Mouse (Mus musculus): Measurements from ENCODE around the gene Akap5. TPM values are rescaled to one million over a fixed set of nuclear protein-coding genes. Genes with fewer than 3 reads are reported as not detected.
A peak's percentile ranks its signal among the peaks of the same experiment; 100 is the strongest.

Gene Akap5
- polyA plus RNA-seq, 1 experiment from 2014 or later = 4.4 TPM

DNA sequence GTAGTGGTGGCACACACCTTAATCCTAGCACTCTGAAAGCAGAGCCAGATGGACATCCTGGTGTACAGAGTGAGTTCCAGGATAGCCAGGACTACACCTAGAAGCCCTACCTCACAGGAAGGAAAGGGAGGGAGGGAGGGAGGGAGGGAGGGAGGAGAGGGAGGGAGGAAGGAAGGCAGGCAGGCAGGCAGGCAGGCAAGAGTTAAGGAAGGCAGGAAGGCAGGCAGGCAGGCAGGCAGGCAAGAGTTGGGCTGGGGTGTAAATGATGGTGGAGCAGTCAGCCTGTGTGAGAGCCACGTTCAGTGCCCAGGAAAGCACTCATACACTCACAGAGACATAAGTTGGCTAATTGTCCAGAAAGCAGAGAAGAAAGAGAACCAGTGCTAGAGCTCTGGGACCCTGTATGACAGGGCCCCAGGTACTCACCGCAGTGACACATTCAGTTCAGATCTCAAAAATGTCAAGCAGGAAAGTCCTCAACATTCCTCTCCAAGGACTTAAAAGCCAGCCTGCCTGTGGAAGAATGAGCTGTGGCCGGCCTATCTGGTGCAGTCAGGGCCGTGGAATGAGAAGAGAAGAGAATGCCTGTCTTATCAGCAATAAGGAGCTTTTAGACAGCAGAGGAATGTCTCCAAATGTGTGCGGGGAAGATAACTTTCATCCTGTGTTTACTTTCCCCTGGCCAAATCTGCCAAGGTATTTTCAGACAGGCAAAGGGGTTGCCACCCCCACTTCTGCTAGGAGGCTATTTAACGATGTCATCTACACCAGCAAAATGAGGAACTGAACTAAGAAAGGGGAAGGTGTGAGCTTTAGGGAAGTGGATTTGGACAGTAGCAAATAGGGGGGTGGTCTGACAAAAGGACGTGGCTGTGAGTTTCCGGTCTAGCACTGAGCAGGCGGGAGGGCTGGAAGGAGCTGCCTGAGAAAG lies 6.1 kb upstream of the Akap5 start:
- 77% methylated on average over 9 of the region's 9 CpGs for WGBS
- Histone ChIP-seq H3K4me3 (ENCODE audit: low read depth, low read length) (no peak overlapping the region), H3K36me3 (ENCODE audit: control insufficient read depth, insufficient read depth, low read length) (no peaks in the 10 kb centered on the region), H3K4me2 (ENCODE audit: low read depth) (no peak overlapping the region), H3K9ac (ENCODE audit: low read length) (no peak overlapping the region), H3K27me3 (ENCODE audit: control insufficient read depth, insufficient read depth, low read length) (no peaks in the 10 kb centered on the region), H3K9me3 (ENCODE audit: control insufficient read depth, low read length) (no peaks in the 10 kb centered on the region), H3K27ac (ENCODE audit: low read depth, low read length) (no peak overlapping the region), H3K4me1 (ENCODE audit: control insufficient read depth, insufficient read depth, low read length) (no peaks in the 10 kb centered on the region)
- DNase-seq (ENCODE audit: low spot score) = no peak
- no peak for ATAC-seq (ENCODE audit: insufficient read depth, low FRiP score, low TSS enrichment)

DNA sequence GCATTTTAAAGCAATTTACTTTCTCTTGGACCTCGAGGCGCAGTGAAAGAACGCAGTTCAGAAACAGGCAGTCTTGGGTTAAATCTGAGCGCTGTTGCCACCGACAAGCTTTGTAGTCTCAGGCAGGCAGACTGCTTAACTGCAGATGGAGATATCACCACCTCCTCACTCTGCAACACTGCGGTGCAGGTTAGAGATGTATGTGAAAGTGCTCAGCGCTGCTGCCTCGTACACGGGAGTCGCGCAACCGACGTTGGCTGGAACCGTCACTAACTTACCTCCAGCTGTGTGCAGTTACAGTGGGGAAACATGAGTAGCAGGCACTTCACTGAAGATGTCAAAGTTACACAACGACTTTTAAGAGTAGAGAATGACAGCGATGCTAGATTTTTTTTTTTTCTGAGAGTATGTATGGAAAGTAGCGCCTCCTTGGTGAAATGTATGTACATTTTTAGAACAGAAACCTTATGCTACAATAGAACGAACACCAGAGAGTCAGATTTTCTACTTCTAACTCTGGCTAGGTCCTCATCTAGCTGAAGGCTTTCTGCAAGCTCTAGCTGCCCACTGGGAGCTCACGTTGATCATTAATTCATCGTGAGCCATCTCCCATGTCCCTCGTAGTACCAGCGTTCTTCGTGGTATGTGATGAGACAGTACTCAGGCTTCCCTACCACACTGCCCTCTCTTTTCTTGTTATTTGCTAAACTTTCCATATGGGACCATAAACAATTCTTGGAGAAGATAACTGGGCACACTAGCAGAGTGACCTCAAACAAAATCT lies 1.9 kb downstream of the Akap5 start:
- Histone ChIP-seq H3K27me3 (ENCODE audit: control insufficient read depth, insufficient read depth, low read length) (0 out of 2 replicates have a peak, but pooled peaks cover 3% of the 10 kb centered on the region), H3K4me1 (ENCODE audit: control insufficient read depth, insufficient read depth, low read length) (no peaks in the 10 kb centered on the region), H3K4me3 (ENCODE audit: low read depth, low read length) (no peak overlapping the region), H3K4me2 (ENCODE audit: low read depth) (no peak overlapping the region), H3K9me3 (ENCODE audit: control insufficient read depth, low read length) (no peaks in the 10 kb centered on the region), H3K36me3 (ENCODE audit: control insufficient read depth, insufficient read depth, low read length) (no peaks in the 10 kb centered on the region), H3K27ac (ENCODE audit: low read depth, low read length) (no peak overlapping the region), H3K9ac (ENCODE audit: low read length) (no peak overlapping the region)
- no peak for ATAC-seq (ENCODE audit: insufficient read depth, low FRiP score, low TSS enrichment)
- WGBS = 89% methylated on average over 23 of the region's 23 CpGs
- no peak for DNase-seq (ENCODE audit: low spot score)

DNA sequence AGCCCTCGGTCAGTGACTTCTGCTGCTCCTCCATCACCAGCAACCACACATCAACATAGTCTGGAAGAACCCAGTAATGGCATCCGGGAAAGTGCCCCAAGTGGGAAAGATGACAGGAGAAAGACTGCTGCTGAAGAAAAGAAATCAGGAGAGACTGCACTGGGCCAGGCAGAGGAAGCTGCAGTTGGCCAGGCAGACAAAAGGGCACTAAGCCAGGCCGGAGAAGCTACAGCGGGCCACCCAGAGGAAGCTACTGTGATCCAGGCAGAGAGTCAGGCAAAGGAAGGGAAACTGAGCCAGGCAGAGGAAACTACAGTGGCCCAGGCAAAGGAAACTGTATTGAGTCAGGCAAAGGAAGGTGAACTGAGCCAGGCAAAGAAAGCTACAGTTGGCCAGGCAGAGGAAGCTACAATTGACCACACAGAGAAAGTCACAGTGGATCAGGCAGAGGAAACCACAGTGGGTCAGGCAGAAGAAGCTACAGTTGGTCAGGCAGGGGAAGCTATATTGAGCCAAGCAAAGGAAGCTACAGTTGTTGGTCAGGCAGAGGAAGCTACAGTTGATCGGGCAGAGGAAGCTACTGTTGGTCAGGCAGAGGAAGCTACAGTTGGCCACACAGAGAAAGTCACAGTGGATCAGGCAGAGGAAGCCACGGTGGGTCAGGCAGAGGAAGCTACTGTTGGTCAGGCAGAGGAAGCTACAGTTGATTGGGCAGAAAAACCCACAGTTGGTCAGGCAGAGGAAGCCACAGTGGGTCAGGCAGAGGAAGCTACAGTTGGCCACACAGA lies 4.1 kb downstream of the Akap5 start:
- H3K4me3 ChIP-seq (ENCODE audit: low read depth, low read length) = no peak overlapping the region
- no peaks in the 10 kb centered on the region for H3K36me3 ChIP-seq (ENCODE audit: control insufficient read depth, insufficient read depth, low read length)
- H3K27me3 ChIP-seq (ENCODE audit: control insufficient read depth, insufficient read depth, low read length) = 0 out of 2 replicates have a peak, but pooled peaks cover 3% of the 10 kb centered on the region
- H3K4me1 ChIP-seq (ENCODE audit: control insufficient read depth, insufficient read depth, low read length) = no peaks in the 10 kb centered on the region
- H3K27ac ChIP-seq (ENCODE audit: low read depth, low read length) = no peak overlapping the region
- DNase-seq (ENCODE audit: low spot score) (no peak), ATAC-seq (ENCODE audit: insufficient read depth, low FRiP score, low TSS enrichment) (no peak)
- no peaks in the 10 kb centered on the region for H3K9me3 ChIP-seq (ENCODE audit: control insufficient read depth, low read length)
- H3K9ac ChIP-seq (ENCODE audit: low read length) = no peak overlapping the region
- 90% methylated on average over 6 of the region's 6 CpGs for WGBS
- no peak overlapping the region for H3K4me2 ChIP-seq (ENCODE audit: low read depth)

DNA sequence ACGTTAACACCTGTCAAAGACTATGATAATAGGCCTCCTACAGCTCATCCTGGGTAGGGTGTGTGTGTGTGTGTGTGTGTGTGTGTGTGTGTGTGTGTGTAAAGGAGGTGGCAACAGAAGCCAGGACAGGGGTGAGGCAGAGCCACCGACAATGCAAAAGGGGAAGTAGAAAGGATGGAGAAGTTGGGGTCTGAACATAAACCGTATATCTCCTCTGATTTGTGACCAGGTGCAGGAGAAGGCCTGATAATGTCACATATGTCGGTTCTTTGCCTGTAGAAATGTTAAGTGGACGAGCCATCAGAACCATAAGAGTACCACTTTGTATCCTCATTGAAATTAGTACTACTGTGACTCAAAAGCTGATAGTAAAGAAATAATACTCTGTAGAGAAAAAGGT lies 9.0 kb downstream of the Akap5 start:
- DNase-seq (ENCODE audit: low spot score) = no peak

DNA sequence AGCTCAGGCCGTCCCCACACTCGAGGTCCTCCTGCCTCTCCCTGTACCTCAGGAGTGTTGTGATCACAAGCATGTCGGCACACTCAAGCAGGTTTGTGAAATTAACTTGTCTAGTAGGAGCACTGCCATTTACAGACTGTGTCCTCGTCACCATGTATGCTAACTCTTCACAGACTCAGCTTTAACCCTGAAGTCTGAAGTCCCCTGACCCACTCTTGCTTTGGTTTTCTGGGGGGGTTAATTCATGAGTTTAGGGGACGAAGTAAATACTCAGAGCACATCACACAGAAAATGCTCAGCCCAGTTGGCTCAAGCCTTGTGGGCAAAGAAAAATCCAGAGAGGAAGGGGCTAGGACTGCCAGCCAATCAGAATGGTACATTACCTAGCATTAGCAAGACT lies 10.9 kb downstream of the Akap5 start:
- Histone ChIP-seq H3K4me3 (ENCODE audit: low read depth, low read length) (no peak overlapping the region), H3K27ac (ENCODE audit: low read depth, low read length) (no peak overlapping the region), H3K4me2 (ENCODE audit: low read depth) (no peak overlapping the region), H3K27me3 (ENCODE audit: control insufficient read depth, insufficient read depth, low read length) (no peaks in the 10 kb centered on the region), H3K36me3 (ENCODE audit: control insufficient read depth, insufficient read depth, low read length) (no peaks in the 10 kb centered on the region), H3K9me3 (ENCODE audit: control insufficient read depth, low read length) (no peaks in the 10 kb centered on the region), H3K4me1 (ENCODE audit: control insufficient read depth, insufficient read depth, low read length) (no peaks in the 10 kb centered on the region), H3K9ac (ENCODE audit: low read length) (no peak overlapping the region)
- WGBS = 85% methylated on average over 5 of the region's 5 CpGs
- ATAC-seq (ENCODE audit: insufficient read depth, low FRiP score, low TSS enrichment) (no peak), DNase-seq (ENCODE audit: low spot score) (no peak)

More for the DNA sequence above, 9.0 kb downstream of the Akap5 start:
- Histone ChIP-seq H3K27ac (ENCODE audit: low read depth, low read length) (no peak overlapping the region), H3K9ac (ENCODE audit: low read length) (no peak overlapping the region), H3K4me3 (ENCODE audit: low read depth, low read length) (no peak overlapping the region), H3K9me3 (ENCODE audit: control insufficient read depth, low read length) (no peaks in the 10 kb centered on the region), H3K4me2 (ENCODE audit: low read depth) (no peak overlapping the region), H3K36me3 (ENCODE audit: control insufficient read depth, insufficient read depth, low read length) (no peaks in the 10 kb centered on the region), H3K4me1 (ENCODE audit: control insufficient read depth, insufficient read depth, low read length) (no peaks in the 10 kb centered on the region), H3K27me3 (ENCODE audit: control insufficient read depth, insufficient read depth, low read length) (no peaks in the 10 kb centered on the region)
- 93% methylated on average over 5 of the region's 5 CpGs for WGBS
- ATAC-seq (ENCODE audit: insufficient read depth, low FRiP score, low TSS enrichment) = no peak

DNA sequence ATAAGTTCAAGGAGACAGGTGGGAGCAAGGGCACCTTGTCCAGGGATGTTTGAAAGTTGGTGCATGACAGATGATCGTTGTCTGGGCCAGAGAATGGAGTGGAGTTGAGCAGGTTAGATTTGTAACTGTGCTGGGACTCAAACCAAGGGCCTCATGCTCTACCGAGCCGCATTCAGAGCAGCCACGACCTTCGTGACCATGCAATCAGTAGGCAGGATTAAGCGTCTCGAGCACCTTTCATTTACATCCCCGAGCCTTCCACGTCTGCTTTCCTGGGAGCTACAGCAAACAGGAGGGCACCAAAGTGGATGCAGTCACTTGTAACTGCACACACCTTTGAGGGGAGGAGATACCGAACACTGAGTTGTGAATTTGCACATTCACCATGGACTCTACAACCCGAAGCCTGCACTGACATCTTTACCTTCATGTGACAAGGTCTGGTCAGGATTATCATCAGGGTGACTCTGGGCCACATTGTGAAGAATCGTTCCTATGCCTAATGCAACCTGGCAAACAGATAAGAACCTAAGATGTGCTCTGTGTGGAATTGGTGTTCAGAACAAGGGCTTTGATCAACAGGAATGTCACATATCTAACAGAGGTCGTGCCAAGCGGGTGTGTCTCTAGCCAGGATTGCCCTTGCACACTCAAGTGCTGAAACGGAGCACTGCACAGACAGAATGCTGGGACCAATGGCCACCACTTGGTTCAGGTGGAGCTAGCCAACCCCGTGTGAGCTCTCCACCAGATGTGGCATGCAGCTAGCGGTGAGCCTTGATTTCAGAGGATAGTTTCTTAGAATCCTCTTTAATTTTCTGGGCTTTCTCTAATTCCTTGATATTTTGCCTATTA lies 11.6 kb downstream of the Akap5 start:
- Histone ChIP-seq H3K4me2 (ENCODE audit: low read depth) (no peak overlapping the region), H3K36me3 (ENCODE audit: control insufficient read depth, insufficient read depth, low read length) (no peaks in the 10 kb centered on the region), H3K4me3 (ENCODE audit: low read depth, low read length) (no peak overlapping the region), H3K9me3 (ENCODE audit: control insufficient read depth, low read length) (no peaks in the 10 kb centered on the region), H3K27me3 (ENCODE audit: control insufficient read depth, insufficient read depth, low read length) (no peaks in the 10 kb centered on the region), H3K27ac (ENCODE audit: low read depth, low read length) (no peak overlapping the region), H3K4me1 (ENCODE audit: control insufficient read depth, insufficient read depth, low read length) (no peaks in the 10 kb centered on the region), H3K9ac (ENCODE audit: low read length) (no peak overlapping the region)
- ATAC-seq (ENCODE audit: insufficient read depth, low FRiP score, low TSS enrichment) (no peak), DNase-seq (ENCODE audit: low spot score) (no peak)
- WGBS = 86% methylated on average over 17 of the region's 17 CpGs

DNA sequence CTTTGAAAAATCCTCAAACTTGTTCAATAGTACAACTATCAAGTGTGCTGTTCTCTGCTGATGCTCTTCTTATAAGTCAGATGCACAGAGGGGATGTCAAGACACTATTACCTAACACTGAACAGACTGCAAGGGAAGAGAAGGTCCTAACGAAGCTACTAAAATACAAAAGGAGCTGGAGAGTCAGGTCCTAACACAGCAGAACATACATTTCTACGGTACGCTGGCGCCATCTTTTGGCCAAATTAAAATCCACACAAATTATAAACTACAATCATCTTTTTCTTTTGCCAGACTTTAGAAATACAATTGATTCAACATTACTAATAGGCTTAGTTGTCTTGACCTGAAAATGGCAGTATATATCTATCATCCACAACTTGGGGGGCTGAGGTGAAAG lies 16.4 kb downstream of the Akap5 start:
- Histone ChIP-seq H3K4me2 (ENCODE audit: low read depth) (no peak overlapping the region), H3K27ac (ENCODE audit: low read depth, low read length) (no peak overlapping the region), H3K36me3 (ENCODE audit: control insufficient read depth, insufficient read depth, low read length) (no peaks in the 10 kb centered on the region), H3K9me3 (ENCODE audit: control insufficient read depth, low read length) (no peaks in the 10 kb centered on the region), H3K4me3 (ENCODE audit: low read depth, low read length) (no peak overlapping the region), H3K27me3 (ENCODE audit: control insufficient read depth, insufficient read depth, low read length) (no peaks in the 10 kb centered on the region), H3K9ac (ENCODE audit: low read length) (no peak overlapping the region), H3K4me1 (ENCODE audit: control insufficient read depth, insufficient read depth, low read length) (no peaks in the 10 kb centered on the region)
- ATAC-seq (ENCODE audit: insufficient read depth, low FRiP score, low TSS enrichment) (no peak), DNase-seq (ENCODE audit: low spot score) (peak; percentile 35)
- 12% methylated on average over 4 of the region's 4 CpGs for WGBS

All from neural tube, embryonic 11.5 days (tissue).